Mouse (Mus musculus): ENCODE data around the gene Polr2h. TPM values are rescaled to one million over a fixed set of nuclear protein-coding genes. Genes with fewer than 3 reads are reported as not detected.

Polr2h gene
- polyA plus RNA-seq, 1 experiment from 2014 or later: 94.4 TPM

DNA sequence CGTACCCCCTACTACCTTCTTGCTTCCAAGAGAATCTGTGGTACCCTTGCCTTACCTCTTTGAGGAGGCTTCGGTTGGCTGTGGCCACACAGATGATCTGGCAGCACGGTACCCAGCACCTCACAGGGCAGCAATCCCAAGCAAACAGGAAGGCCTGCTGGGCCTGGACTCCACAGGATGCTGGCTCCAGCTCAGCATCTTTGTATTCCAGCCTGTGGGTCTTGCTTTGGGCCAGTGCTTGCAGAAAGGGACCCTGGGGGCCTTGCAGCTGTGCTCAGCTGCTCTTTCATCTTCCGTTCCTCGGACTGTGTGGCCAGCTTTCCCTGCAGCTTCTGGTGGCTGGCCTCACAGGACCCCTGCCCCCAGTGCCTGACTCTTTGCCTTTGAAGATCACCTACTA lies 17.4 kb upstream of the Polr2h start:
- Histone ChIP-seq H3K27ac (ENCODE audit: low read length) (no peak overlapping the region), H3K9ac (replicated peaks; ENCODE audit: low read depth, low read length) (no peak overlapping the region), H3K36me3 (ENCODE audit: control insufficient read depth, insufficient read depth) (peaks cover 9% of the 10 kb centered on the region; the same call in 1 of the 2 replicates), H3K27me3 (replicated peaks; ENCODE audit: control insufficient read depth, insufficient read depth, low read length) (no peaks in the 10 kb centered on the region), H3K9me3 (ENCODE audit: control insufficient read depth, low read length) (no peaks in the 10 kb centered on the region), H3K4me3 (replicated peaks; ENCODE audit: low read length) (no peak overlapping the region), H3K4me1 (replicated peaks; ENCODE audit: control insufficient read depth, insufficient read depth, low read length) (peaks cover 24% of the 10 kb centered on the region), H3K4me2 (ENCODE audit: low read length) (no peak overlapping the region)
- WGBS: 37% methylated on average over 5 of the region's 5 CpGs
- no peak for ATAC-seq

DNA sequence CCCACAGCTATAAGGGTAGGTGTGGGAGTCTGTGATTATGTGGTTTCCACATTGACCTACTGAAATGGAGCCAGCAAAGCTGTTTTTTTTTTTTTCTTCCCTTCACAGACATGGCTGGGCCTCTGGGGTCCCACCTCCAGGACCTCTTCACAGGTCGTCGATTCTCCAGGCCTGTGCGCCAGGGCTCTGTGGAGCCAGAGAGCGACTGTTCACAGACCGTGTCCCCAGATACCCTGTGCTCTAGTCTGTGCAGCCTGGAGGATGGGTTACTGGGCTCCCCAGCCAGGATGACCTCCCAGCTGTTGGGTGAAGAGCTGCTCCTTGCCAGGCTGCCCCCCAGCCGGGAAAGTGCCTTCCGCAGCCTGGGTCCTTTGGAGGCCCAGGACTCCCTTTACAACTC lies 16.1 kb upstream of the Polr2h start:
- 48% methylated on average over 7 of the region's 7 CpGs for WGBS
- H3K9ac ChIP-seq (replicated peaks; ENCODE audit: low read depth, low read length): no peak overlapping the region
- H3K4me1 ChIP-seq (replicated peaks; ENCODE audit: control insufficient read depth, insufficient read depth, low read length): peaks cover 14% of the 10 kb centered on the region
- H3K27ac ChIP-seq (ENCODE audit: low read length): no peak overlapping the region
- no peaks in the 10 kb centered on the region for H3K9me3 ChIP-seq (ENCODE audit: control insufficient read depth, low read length)
- H3K36me3 ChIP-seq (ENCODE audit: control insufficient read depth, insufficient read depth): peaks cover 9% of the 10 kb centered on the region; the same call in 1 of the 2 replicates
- no peak; the same call in 1 of the 2 replicates for ATAC-seq
- H3K27me3 ChIP-seq (replicated peaks; ENCODE audit: control insufficient read depth, insufficient read depth, low read length): no peaks in the 10 kb centered on the region
- no peak overlapping the region for H3K4me3 ChIP-seq (replicated peaks; ENCODE audit: low read length)
- H3K4me2 ChIP-seq (ENCODE audit: low read length): no peak overlapping the region

DNA sequence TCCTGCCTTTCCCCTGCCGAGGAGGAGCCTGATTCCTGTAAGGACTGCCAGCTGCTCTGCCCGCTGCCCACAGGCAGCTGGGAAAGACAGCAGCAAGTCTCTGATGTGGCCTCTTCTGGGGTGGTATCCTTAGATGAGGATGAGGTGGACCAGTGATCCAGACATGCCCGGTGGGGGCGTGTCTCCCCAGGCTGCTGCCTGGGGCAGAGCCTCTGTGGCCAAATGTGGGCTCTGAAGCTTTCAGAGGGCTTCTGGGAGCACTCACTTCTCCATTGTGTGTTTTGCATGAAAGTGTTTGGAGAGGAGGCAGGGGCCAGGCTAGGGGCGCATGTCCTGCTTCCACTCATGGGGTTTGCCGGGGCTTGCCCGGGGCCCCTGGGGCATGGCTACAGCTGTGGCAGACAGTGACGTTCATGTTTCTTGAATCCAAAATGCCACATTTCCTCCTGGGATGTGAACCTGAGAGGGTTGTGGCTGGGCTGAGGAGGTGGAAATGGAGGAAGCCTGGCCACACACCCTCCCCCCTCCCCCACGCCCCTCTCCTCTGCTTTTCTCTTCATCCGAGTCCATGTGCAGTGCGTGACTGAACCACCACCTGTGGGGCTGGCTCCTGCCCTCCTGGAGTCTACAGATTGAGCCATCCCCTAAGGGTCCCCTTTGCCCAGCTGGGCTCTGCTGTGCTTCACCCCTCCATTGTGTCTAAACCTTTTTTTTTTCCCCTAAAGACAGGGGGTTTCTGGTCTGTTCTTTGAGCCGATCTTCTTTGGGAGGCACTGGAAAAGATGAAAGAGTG lies 15.5 kb upstream of the Polr2h start:
- ATAC-seq: peak; percentile 5
- H3K9me3 ChIP-seq (ENCODE audit: control insufficient read depth, low read length): no peaks in the 10 kb centered on the region
- peaks cover 10% of the 10 kb centered on the region for H3K4me1 ChIP-seq (replicated peaks; ENCODE audit: control insufficient read depth, insufficient read depth, low read length)
- H3K27ac ChIP-seq (ENCODE audit: low read length): no peak overlapping the region
- WGBS: 12% methylated on average over 11 of the region's 12 CpGs
- no peak overlapping the region for H3K4me2 ChIP-seq (ENCODE audit: low read length)
- peaks cover 9% of the 10 kb centered on the region; the same call in 1 of the 2 replicates for H3K36me3 ChIP-seq (ENCODE audit: control insufficient read depth, insufficient read depth)
- H3K9ac ChIP-seq (replicated peaks; ENCODE audit: low read depth, low read length): peak overlapping the region; percentile 13; the same call in 1 of the 2 replicates
- no peaks in the 10 kb centered on the region for H3K27me3 ChIP-seq (replicated peaks; ENCODE audit: control insufficient read depth, insufficient read depth, low read length)
- no peak overlapping the region for H3K4me3 ChIP-seq (replicated peaks; ENCODE audit: low read length)

DNA sequence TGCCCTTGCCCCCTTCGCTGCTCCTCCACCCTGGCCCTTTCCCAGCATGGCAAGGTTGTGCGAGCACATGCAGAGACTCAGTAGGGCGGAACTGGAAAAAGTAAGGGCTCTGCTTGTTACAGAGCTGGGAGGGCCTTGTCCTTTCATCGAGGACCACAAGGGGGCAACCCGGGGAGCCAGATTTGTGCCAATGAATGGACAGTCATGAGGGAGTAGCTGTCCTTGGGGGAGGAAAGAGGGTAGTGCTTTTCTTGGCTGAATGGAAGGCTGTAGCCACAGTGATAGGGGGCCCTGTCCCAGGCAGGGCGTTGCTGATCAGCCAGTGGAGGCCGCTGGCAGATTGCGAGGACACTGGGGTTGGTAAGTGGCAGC lies 15.0 kb upstream of the Polr2h start:
- H3K9me3 ChIP-seq (ENCODE audit: control insufficient read depth, low read length): no peaks in the 10 kb centered on the region
- no peak overlapping the region for H3K9ac ChIP-seq (replicated peaks; ENCODE audit: low read depth, low read length)
- peak; percentile 41 for ATAC-seq
- no peak overlapping the region for H3K4me2 ChIP-seq (ENCODE audit: low read length)
- peaks cover 10% of the 10 kb centered on the region for H3K4me1 ChIP-seq (replicated peaks; ENCODE audit: control insufficient read depth, insufficient read depth, low read length)
- WGBS: 3% methylated on average over 8 of the region's 8 CpGs
- peaks cover 11% of the 10 kb centered on the region; the same call in 1 of the 2 replicates for H3K36me3 ChIP-seq (ENCODE audit: control insufficient read depth, insufficient read depth)
- no peak overlapping the region for H3K4me3 ChIP-seq (replicated peaks; ENCODE audit: low read length)
- no peaks in the 10 kb centered on the region for H3K27me3 ChIP-seq (replicated peaks; ENCODE audit: control insufficient read depth, insufficient read depth, low read length)
- H3K27ac ChIP-seq (ENCODE audit: low read length): no peak overlapping the region

DNA sequence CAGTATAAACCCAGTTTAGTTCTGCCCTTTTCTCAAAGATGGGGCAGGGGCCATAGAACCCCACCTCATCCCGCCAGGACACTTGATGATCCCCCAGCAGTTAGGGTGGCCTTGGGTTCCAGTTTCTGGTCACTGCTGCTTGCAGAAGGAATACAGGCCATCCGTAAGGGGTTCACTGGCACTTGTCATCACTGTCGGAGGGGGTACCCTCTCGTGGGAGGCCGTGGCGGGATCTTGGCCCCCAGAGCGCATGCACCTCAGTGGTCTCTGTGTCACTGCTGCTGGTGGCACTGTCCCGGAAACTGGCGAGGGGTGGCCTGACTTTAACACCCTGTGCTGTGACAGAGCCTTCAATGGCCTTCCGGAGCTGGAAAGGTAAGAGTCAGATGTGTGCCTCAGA lies 14.4 kb upstream of the Polr2h start:
- no peak overlapping the region for H3K27ac ChIP-seq (ENCODE audit: low read length)
- H3K27me3 ChIP-seq (replicated peaks; ENCODE audit: control insufficient read depth, insufficient read depth, low read length): no peaks in the 10 kb centered on the region
- no peak for ATAC-seq
- H3K9ac ChIP-seq (replicated peaks; ENCODE audit: low read depth, low read length): no peak overlapping the region
- H3K9me3 ChIP-seq (ENCODE audit: control insufficient read depth, low read length): no peaks in the 10 kb centered on the region
- peaks cover 11% of the 10 kb centered on the region; the same call in 1 of the 2 replicates for H3K36me3 ChIP-seq (ENCODE audit: control insufficient read depth, insufficient read depth)
- H3K4me2 ChIP-seq (ENCODE audit: low read length): no peak overlapping the region
- H3K4me3 ChIP-seq (replicated peaks; ENCODE audit: low read length): no peak overlapping the region
- peaks cover 10% of the 10 kb centered on the region for H3K4me1 ChIP-seq (replicated peaks; ENCODE audit: control insufficient read depth, insufficient read depth, low read length)
- 90% methylated on average over 10 of the region's 10 CpGs for WGBS

DNA sequence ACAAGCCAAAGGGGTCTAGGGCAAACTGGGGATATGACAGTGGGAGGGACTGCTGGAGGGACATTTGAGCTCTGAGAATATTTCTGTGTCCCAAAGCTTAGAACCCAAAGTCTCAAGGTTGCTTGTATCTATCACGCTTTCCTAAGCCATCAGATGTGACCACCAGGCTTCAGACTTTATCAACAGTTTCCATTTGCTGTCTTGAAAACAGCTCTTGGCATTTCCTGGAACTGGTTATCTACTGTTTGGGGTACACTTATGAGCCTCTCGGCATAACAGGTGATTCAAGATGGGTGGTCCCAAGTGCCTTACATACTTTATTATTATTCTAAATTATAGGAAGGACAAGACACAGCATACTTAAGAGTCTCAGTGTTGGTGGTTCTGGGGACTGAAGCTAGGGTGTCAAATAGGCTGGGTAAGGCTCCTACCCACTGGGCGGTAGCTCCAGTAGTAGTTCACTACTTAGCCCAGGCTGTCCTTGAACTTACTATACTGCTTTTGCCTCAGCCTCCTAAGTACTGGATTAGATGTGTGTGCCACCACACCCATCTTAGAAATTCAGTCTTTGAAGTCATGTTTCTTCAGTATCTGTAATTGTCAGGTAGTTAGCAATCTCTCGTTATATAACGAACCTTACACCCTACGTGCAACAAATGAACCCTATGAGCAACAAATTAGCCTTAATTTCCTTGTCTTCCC lies 13.6 kb upstream of the Polr2h start:
- ATAC-seq: no peak
- Histone ChIP-seq H3K9ac (replicated peaks; ENCODE audit: low read depth, low read length) (no peak overlapping the region), H3K27ac (ENCODE audit: low read length) (no peak overlapping the region), H3K4me3 (replicated peaks; ENCODE audit: low read length) (no peak overlapping the region), H3K4me1 (replicated peaks; ENCODE audit: control insufficient read depth, insufficient read depth, low read length) (peaks cover 10% of the 10 kb centered on the region), H3K27me3 (replicated peaks; ENCODE audit: control insufficient read depth, insufficient read depth, low read length) (no peaks in the 10 kb centered on the region), H3K36me3 (ENCODE audit: control insufficient read depth, insufficient read depth) (peaks cover 11% of the 10 kb centered on the region; the same call in 1 of the 2 replicates), H3K9me3 (ENCODE audit: control insufficient read depth, low read length) (no peaks in the 10 kb centered on the region), H3K4me2 (ENCODE audit: low read length) (no peak overlapping the region)
- WGBS: 77% methylated on average over 6 of the region's 6 CpGs

DNA sequence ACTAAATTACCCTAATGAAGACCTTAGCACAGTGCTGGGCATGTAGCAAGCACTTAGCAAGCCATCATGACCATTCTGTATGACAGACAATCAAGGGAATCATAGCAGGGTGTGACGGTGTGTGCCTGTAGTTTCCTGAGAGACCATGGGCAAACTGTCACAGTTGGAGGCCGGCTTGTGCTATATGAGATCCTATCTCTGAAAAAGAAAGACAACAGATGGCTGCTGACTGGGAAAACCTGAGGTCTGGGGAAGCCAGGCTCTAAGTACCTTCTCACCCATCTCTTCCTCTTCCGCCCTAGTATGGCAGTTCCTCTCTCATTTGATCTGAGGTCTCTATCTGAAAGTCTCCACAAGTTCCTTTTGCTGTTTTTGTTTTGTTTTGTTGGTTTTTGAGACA lies 11.7 kb upstream of the Polr2h start:
- no peak overlapping the region for H3K4me3 ChIP-seq (replicated peaks; ENCODE audit: low read length)
- H3K4me2 ChIP-seq (ENCODE audit: low read length): no peak overlapping the region
- no peak overlapping the region for H3K27ac ChIP-seq (ENCODE audit: low read length)
- H3K9me3 ChIP-seq (ENCODE audit: control insufficient read depth, low read length): no peaks in the 10 kb centered on the region
- 85% methylated on average over 3 of the region's 3 CpGs for WGBS
- H3K9ac ChIP-seq (replicated peaks; ENCODE audit: low read depth, low read length): no peak overlapping the region
- no peaks in the 10 kb centered on the region for H3K27me3 ChIP-seq (replicated peaks; ENCODE audit: control insufficient read depth, insufficient read depth, low read length)
- H3K36me3 ChIP-seq (ENCODE audit: control insufficient read depth, insufficient read depth): 0 out of 2 replicates have a peak, but pooled peaks cover 5% of the 10 kb centered on the region
- peaks cover 10% of the 10 kb centered on the region for H3K4me1 ChIP-seq (replicated peaks; ENCODE audit: control insufficient read depth, insufficient read depth, low read length)
- ATAC-seq: no peak

DNA sequence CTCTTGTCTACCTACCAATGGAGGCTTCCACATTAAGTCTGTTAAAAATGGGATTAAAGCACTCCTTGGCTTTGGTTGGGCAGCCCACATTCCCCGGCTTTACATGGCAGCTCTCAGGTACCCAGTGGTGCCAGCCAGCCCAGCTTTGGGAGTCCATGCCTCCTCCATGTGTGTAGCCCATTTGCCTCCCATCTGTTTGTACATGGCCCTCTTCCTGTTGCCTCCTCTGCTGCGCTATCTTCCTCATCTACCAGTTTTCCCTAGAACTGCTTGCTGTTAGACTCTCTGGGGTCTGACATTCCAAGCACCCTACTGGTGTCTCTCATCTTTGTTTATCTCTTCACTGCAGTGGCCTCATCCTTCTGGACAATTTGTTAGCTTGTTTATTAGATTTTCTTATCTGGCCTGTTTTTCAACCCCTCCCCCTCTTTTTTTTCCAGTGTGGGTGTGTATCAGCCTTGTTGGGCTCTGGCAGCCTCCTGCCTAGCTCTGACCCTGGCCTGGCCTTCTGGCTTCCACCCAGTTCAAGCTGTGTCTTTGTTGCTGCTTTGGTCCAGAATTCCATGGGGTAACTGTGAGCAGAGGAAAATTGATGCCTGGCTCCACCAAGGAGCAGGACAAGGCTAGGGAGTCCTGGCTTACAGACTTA lies 10.9 kb upstream of the Polr2h start:
- Histone ChIP-seq H3K4me2 (ENCODE audit: low read length) (no peak overlapping the region), H3K4me1 (replicated peaks; ENCODE audit: control insufficient read depth, insufficient read depth, low read length) (peaks cover 10% of the 10 kb centered on the region), H3K9ac (replicated peaks; ENCODE audit: low read depth, low read length) (no peak overlapping the region), H3K4me3 (replicated peaks; ENCODE audit: low read length) (no peak overlapping the region), H3K36me3 (ENCODE audit: control insufficient read depth, insufficient read depth) (0 out of 2 replicates have a peak, but pooled peaks cover 5% of the 10 kb centered on the region), H3K27ac (ENCODE audit: low read length) (no peak overlapping the region), H3K27me3 (replicated peaks; ENCODE audit: control insufficient read depth, insufficient read depth, low read length) (no peaks in the 10 kb centered on the region), H3K9me3 (ENCODE audit: control insufficient read depth, low read length) (no peaks in the 10 kb centered on the region)
- WGBS: 90% methylated on average over 2 of the region's 2 CpGs
- ATAC-seq: no peak

All from forebrain, embryonic 16.5 days (tissue).